ENCODE assay signal across 8 mouse cellular contexts in the genomic region with DNA sequence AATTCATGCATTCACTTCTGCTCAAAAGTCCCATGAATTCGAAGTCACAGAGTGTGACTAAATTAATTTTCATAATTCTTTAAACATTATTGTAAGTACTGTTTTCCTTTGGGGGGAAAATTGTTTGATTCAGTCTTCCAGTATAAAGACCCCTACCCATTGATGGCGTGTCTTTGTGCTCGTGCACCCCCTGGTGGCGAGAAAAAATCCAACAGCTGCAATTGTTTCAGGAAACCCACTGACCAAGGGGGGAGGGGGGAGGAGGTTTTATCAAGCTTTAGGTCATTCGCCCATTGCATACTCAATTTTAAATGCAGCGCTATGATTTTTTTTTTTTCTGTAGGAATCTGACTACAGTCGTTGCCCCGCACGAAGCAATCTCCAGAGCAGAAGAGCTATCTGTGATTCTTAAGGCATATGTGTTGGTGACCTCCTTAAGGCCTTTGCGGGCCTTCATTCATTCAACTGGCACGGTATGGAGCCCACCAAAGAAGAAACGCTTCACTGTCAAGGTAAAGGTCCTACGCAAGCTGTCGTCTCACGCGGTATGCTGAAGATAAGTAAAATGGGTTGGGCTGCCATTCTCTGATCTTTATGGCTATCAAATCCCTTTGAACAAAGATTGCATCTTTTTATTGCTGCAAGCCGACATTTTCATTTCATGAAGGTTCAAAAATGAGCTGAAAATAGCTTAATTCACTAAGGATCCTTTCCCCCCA.
DNase-seq lines count a peak whose midpoint lies in the region; ATAC-seq lines count a peak whose summit lies in the region.

No protein-coding gene starts in this region.

- H3K4me3 ChIP-seq in midbrain, embryonic 10.5 days, result no peak overlapping the region
- no peak overlapping the region for H3K4me3 ChIP-seq in midbrain, embryonic 15.5 days

- no peak overlapping the region for H3K9ac ChIP-seq in midbrain, embryonic 15.5 days

- WGBS in midbrain, embryonic 10.5 days, result 53% methylated on average over 17 of the region's 17 CpGs
- 52% methylated on average over 17 of the region's 17 CpGs for WGBS in midbrain, embryonic 15.5 days

- H3K27ac ChIP-seq in midbrain, embryonic 10.5 days (replicated peaks), result no peak overlapping the region
- H3K27ac ChIP-seq in midbrain, embryonic 15.5 days, result no peak overlapping the region

- no peak for ATAC-seq in CD4-positive, CD25-positive, alpha-beta regulatory T cell, adult 4 months
- no peak for ATAC-seq in midbrain, embryonic 15.5 days (replicated peaks)
- ATAC-seq in common myeloid progenitor, adult 5-6 weeks (replicated peaks; ENCODE audit: low read depth, poor library complexity, severe bottlenecking), result peak; percentile 42; the same call in 1 of the 2 replicates

- no peak overlapping the region for H3K4me2 ChIP-seq in midbrain, embryonic 15.5 days

- DNase-seq in CD4-positive, CD25-positive, alpha-beta regulatory T cell, adult 2 months (ENCODE audit: low read depth, low spot score), result peak; percentile 33
- peak; percentile 61 for DNase-seq in midbrain, embryonic 10.5 days (ENCODE audit: low spot score)
- peak; percentile 47 for DNase-seq in hindlimb bud, embryonic 11.5 days (ENCODE audit: extremely low spot score, low read depth, low spot score)
- peak; percentile 64 for DNase-seq in lung, postnatal 36 days
- no peak for DNase-seq in c-Kit-positive CD71-positive TER-119-positive erythroid progenitor cells, embryonic 14.5 days (ENCODE audit: low spot score)

- H3K4me1 ChIP-seq in midbrain, embryonic 10.5 days, result no peaks in the 10 kb centered on the region
- H3K4me1 ChIP-seq in midbrain, embryonic 15.5 days, result no peaks in the 10 kb centered on the region

- H3K36me3 ChIP-seq in midbrain, embryonic 10.5 days, result no peaks in the 10 kb centered on the region
- no peaks in the 10 kb centered on the region for H3K36me3 ChIP-seq in midbrain, embryonic 15.5 days (replicated peaks)

- H3K9me3 ChIP-seq in midbrain, embryonic 10.5 days (replicated peaks), result no peaks in the 10 kb centered on the region
- H3K9me3 ChIP-seq in midbrain, embryonic 15.5 days, result no peaks in the 10 kb centered on the region

- H3K27me3 ChIP-seq in midbrain, embryonic 10.5 days (ENCODE audit: low read depth, poor library complexity, severe bottlenecking), result no peaks in the 10 kb centered on the region
- no peaks in the 10 kb centered on the region for H3K27me3 ChIP-seq in midbrain, embryonic 15.5 days (replicated peaks)
